Mouse (Mus musculus) C2C12 (cell line): Measurements from ENCODE around the gene Tdrd12.

ENCODE experiments used
- CEBPB ChIP-seq: IDR thresholded peaks from one replicate; pipeline ENCODE4 v1.6.1; 2011; ENCODE audit warnings: low read depth, mild to moderate bottlenecking, control low read depth, moderate library complexity
- CTCF ChIP-seq: IDR thresholded peaks from one replicate; pipeline ENCODE4 v1.5.1; 2011; ENCODE audit not compliant: control insufficient read depth, insufficient read depth, insufficient read length
- MAX ChIP-seq: IDR thresholded peaks from one replicate; pipeline ENCODE4 v1.6.1; 2011; ENCODE audit warnings: mild to moderate bottlenecking, control low read depth
- MYOD1 ChIP-seq: IDR thresholded peaks from one replicate; pipeline ENCODE4 v1.6.1; 2011; ENCODE audit warnings: low read depth; ENCODE audit not compliant: control insufficient read depth, insufficient read length
- MYOG ChIP-seq: IDR thresholded peaks from one replicate; pipeline ENCODE4 v1.6.1; 2011; ENCODE audit not compliant: control insufficient read depth, insufficient read length; ENCODE audit errors: extremely low read depth
- USF1 ChIP-seq: IDR thresholded peaks from one replicate; pipeline ENCODE4 v1.6.1; 2011; ENCODE audit warnings: low read depth, mild to moderate bottlenecking, control low read depth, moderate library complexity

GRCm38 (mm10) chr7:35465027-35465426, 72.5 kb downstream of the Tdrd12 start:
- no peak for TF ChIP-seq CTCF
- TF ChIP-seq MYOD1, result no peak
- TF ChIP-seq MAX, result no peak
- no peak for TF ChIP-seq USF1
- TF ChIP-seq CEBPB, result no peak
- no peak for TF ChIP-seq MYOG
